Mouse (Mus musculus): Measurements from ENCODE around the gene Pcnx3. TPM values are rescaled to one million over a fixed set of nuclear protein-coding genes. Genes with fewer than 3 reads are reported as not detected.
A peak's percentile ranks its signal among the peaks of the same experiment; 100 is the strongest.

Pcnx3 gene
- polyA plus RNA-seq, 1 experiment from 2014 or later, result 26.8 TPM

- Histone ChIP-seq H3K4me1 (peaks cover 29% of the 10 kb centered on the region), H3K36me3 (replicated peaks) (peaks cover 75% of the 10 kb centered on the region), H3K27ac (no peak overlapping the region), H3K4me3 (no peak overlapping the region), H3K9me3 (no peaks in the 10 kb centered on the region), H3K27me3 (ENCODE audit: poor library complexity, severe bottlenecking) (no peaks in the 10 kb centered on the region)
- DNase-seq (ENCODE audit: extremely low spot score, low spot score), result no peak
- WGBS, result 91% methylated on average over 17 of the region's 17 CpGs
These were observed 47.7 kb downstream of the Pcnx3 start for GRCm38 (mm10) chr19:5641021-5641420.

- 87% methylated on average over 9 of the region's 9 CpGs for WGBS
- Histone ChIP-seq H3K27me3 (ENCODE audit: poor library complexity, severe bottlenecking) (no peaks in the 10 kb centered on the region), H3K27ac (no peak overlapping the region), H3K4me3 (no peak overlapping the region), H3K36me3 (replicated peaks) (peaks cover 68% of the 10 kb centered on the region), H3K9me3 (no peaks in the 10 kb centered on the region), H3K4me1 (peaks cover 31% of the 10 kb centered on the region)
- no peak for DNase-seq (ENCODE audit: extremely low spot score, low spot score)
These were observed 48.4 kb downstream of the Pcnx3 start for GRCm38 (mm10) chr19:5640339-5640738.

GRCm38 (mm10) chr19:5638416-5639005 lies 50.2 kb downstream of the Pcnx3 start:
- H3K36me3 ChIP-seq (replicated peaks), result peaks cover 50% of the 10 kb centered on the region
- WGBS, result 94% methylated on average over 18 of the region's 18 CpGs
- H3K9me3 ChIP-seq, result no peaks in the 10 kb centered on the region
- H3K4me3 ChIP-seq, result peak overlapping the region; percentile 86
- no peaks in the 10 kb centered on the region for H3K27me3 ChIP-seq (ENCODE audit: poor library complexity, severe bottlenecking)
- H3K4me1 ChIP-seq, result peaks cover 31% of the 10 kb centered on the region
- peak overlapping the region; percentile 97; the same call in 1 of the 2 replicates for H3K27ac ChIP-seq
- no peak for DNase-seq (ENCODE audit: extremely low spot score, low spot score)

- Histone ChIP-seq H3K4me3 (peak within 1 kb of the TSS; percentile 86), H3K36me3 (replicated peaks) (peaks cover 39% of the 10 kb centered on the region), H3K27me3 (ENCODE audit: poor library complexity, severe bottlenecking) (no peaks in the 10 kb centered on the region), H3K4me1 (peaks cover 31% of the 10 kb centered on the region), H3K9me3 (no peaks in the 10 kb centered on the region), H3K27ac (peak within 1 kb of the TSS; percentile 97)
- peak; percentile 80 for DNase-seq (ENCODE audit: extremely low spot score, low spot score)
- WGBS, result under 1% methylated on average over 109 of the region's 109 CpGs
These were observed 51.4 kb downstream of the Pcnx3 start, which contains the start of gene Rela for GRCm38 (mm10) chr19:5637069-5638047. Gene Rela (plus strand): TSS chr19:5637483.

GRCm38 (mm10) chr19:5636571-5637041 lies 52.1 kb downstream of the Pcnx3 start:
- Histone ChIP-seq H3K9me3 (no peaks in the 10 kb centered on the region), H3K36me3 (replicated peaks) (peaks cover 31% of the 10 kb centered on the region), H3K27ac (peak overlapping the region; percentile 97), H3K4me3 (peak overlapping the region; percentile 86), H3K4me1 (peaks cover 31% of the 10 kb centered on the region), H3K27me3 (ENCODE audit: poor library complexity, severe bottlenecking) (no peaks in the 10 kb centered on the region)
- WGBS, result 46% methylated on average over 12 of the region's 12 CpGs
- no peak for DNase-seq (ENCODE audit: extremely low spot score, low spot score)

GRCm38 (mm10) chr19:5636036-5636570 lies 52.6 kb downstream of the Pcnx3 start:
- Histone ChIP-seq H3K36me3 (replicated peaks) (peaks cover 26% of the 10 kb centered on the region), H3K4me3 (peak overlapping the region; percentile 86), H3K27ac (no peak overlapping the region), H3K4me1 (peaks cover 31% of the 10 kb centered on the region), H3K27me3 (ENCODE audit: poor library complexity, severe bottlenecking) (no peaks in the 10 kb centered on the region), H3K9me3 (no peaks in the 10 kb centered on the region)
- DNase-seq (ENCODE audit: extremely low spot score, low spot score), result no peak
- WGBS, result 84% methylated on average over 7 of the region's 7 CpGs

GRCm38 (mm10) chr19:5632120-5632519 lies 56.6 kb downstream of the Pcnx3 start:
- WGBS, result 83% methylated on average over 9 of the region's 9 CpGs
- Histone ChIP-seq H3K9me3 (no peaks in the 10 kb centered on the region), H3K4me3 (no peak overlapping the region), H3K36me3 (replicated peaks) (no peaks in the 10 kb centered on the region), H3K27me3 (ENCODE audit: poor library complexity, severe bottlenecking) (no peaks in the 10 kb centered on the region), H3K27ac (no peak overlapping the region), H3K4me1 (peaks cover 13% of the 10 kb centered on the region)
- DNase-seq (ENCODE audit: extremely low spot score, low spot score), result no peak

- no peaks in the 10 kb centered on the region for H3K27me3 ChIP-seq (ENCODE audit: poor library complexity, severe bottlenecking)
- no peaks in the 10 kb centered on the region for H3K9me3 ChIP-seq
- H3K4me3 ChIP-seq, result no peak overlapping the region
- H3K27ac ChIP-seq, result no peak overlapping the region
- H3K4me1 ChIP-seq, result no peaks in the 10 kb centered on the region
- no peak for DNase-seq (ENCODE audit: extremely low spot score, low spot score)
- no peaks in the 10 kb centered on the region for H3K36me3 ChIP-seq (replicated peaks)
These were observed 58.8 kb downstream of the Pcnx3 start for GRCm38 (mm10) chr19:5629907-5630306.

GRCm38 (mm10) chr19:5625311-5625710 lies 63.4 kb downstream of the Pcnx3 start:
- H3K27ac ChIP-seq, result no peak overlapping the region
- no peak for DNase-seq (ENCODE audit: extremely low spot score, low spot score)
- no peaks in the 10 kb centered on the region for H3K36me3 ChIP-seq (replicated peaks)
- no peaks in the 10 kb centered on the region for H3K27me3 ChIP-seq (ENCODE audit: poor library complexity, severe bottlenecking)
- no peaks in the 10 kb centered on the region for H3K9me3 ChIP-seq
- no peak overlapping the region for H3K4me3 ChIP-seq
- 91% methylated on average over 8 of the region's 8 CpGs for WGBS
- no peaks in the 10 kb centered on the region for H3K4me1 ChIP-seq

- Histone ChIP-seq H3K27me3 (ENCODE audit: poor library complexity, severe bottlenecking) (no peaks in the 10 kb centered on the region), H3K4me1 (no peaks in the 10 kb centered on the region), H3K27ac (no peak overlapping the region), H3K9me3 (no peaks in the 10 kb centered on the region), H3K4me3 (no peak overlapping the region), H3K36me3 (replicated peaks) (no peaks in the 10 kb centered on the region)
- 88% methylated on average over 5 of the region's 5 CpGs for WGBS
- DNase-seq (ENCODE audit: extremely low spot score, low spot score), result no peak
These were observed 66.8 kb downstream of the Pcnx3 start for GRCm38 (mm10) chr19:5621884-5622283.

- Histone ChIP-seq H3K36me3 (replicated peaks) (no peaks in the 10 kb centered on the region), H3K27me3 (ENCODE audit: poor library complexity, severe bottlenecking) (no peaks in the 10 kb centered on the region), H3K27ac (no peak overlapping the region), H3K4me3 (no peak overlapping the region), H3K4me1 (no peaks in the 10 kb centered on the region), H3K9me3 (no peaks in the 10 kb centered on the region)
- DNase-seq (ENCODE audit: extremely low spot score, low spot score), result no peak
- 87% methylated on average over 4 of the region's 4 CpGs for WGBS
These were observed 68.7 kb downstream of the Pcnx3 start for GRCm38 (mm10) chr19:5620007-5620406.

- Histone ChIP-seq H3K4me1 (peaks cover 11% of the 10 kb centered on the region), H3K9me3 (no peaks in the 10 kb centered on the region), H3K27me3 (ENCODE audit: poor library complexity, severe bottlenecking) (no peaks in the 10 kb centered on the region), H3K36me3 (replicated peaks) (no peaks in the 10 kb centered on the region), H3K27ac (no peak overlapping the region), H3K4me3 (no peak overlapping the region)
- no peak for DNase-seq (ENCODE audit: extremely low spot score, low spot score)
- 73% methylated on average over 2 of the region's 2 CpGs for WGBS
These were observed 73.8 kb downstream of the Pcnx3 start for GRCm38 (mm10) chr19:5614953-5615352.

All from forebrain, embryonic 10.5 days (tissue).